Mouse (Mus musculus) retina, adult 2 months (tissue): ENCODE data around the gene Mfn2.
A peak's percentile ranks its signal among the peaks of the same experiment; 100 is the strongest.

Source experiments
- DNase-seq: peaks from one replicate; pipeline ENCODE4 v3.0.0-alpha.2; 2012; ENCODE audit warnings: low read depth, low spot score

Mfn2 gene

GRCm38 (mm10) chr4:147904313-147905089 lies at the start of gene Mfn2:
Gene Mfn2 (minus strand): TSS chr4:147904704.
- peak; percentile 83 for DNase-seq

GRCm38 (mm10) chr4:147953590-147953989 lies 49.1 kb upstream of the Mfn2 start:
- DNase-seq = peak; percentile 22

DNA sequence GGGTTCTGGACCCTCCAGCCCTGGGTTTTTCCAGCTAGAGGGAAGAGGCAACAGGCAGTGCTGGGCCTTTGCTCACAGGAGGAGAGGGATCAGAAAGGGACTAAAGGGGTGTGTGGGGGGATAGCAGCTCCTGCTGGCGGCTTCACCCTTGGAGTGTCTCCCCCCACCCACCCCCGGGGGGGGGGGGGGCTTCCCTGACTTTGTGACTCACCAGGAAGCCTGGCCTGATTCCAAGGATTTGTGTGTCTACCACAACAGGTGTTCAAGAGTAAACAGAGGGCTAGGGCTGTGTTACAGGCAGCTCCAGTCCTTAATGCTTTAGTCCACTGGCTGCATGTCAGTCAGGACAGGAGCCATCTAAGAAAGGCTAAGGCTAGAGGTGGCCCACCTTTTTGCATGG lies 43.0 kb upstream of the Mfn2 start:
- no peak for DNase-seq

DNA sequence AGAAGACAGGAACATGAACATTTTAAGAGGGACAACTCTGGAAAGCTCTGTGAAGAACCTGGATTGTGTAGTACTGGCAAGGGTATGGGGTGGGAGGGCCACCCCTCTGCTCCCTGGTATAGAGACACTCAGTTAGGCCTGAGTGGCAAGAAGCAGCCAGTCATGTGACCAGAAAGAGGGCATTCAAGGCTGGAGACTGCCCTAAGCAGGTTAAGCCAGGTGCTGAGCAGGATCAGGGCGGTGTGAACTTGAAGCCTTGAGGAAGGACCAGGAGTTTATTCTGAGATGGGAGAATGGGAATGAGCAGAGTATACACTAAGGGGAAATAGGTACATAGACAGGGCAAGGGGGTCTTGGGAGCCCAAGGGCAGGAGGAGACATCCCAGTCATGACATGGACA lies 38.5 kb upstream of the Mfn2 start:
- no peak for DNase-seq

DNA sequence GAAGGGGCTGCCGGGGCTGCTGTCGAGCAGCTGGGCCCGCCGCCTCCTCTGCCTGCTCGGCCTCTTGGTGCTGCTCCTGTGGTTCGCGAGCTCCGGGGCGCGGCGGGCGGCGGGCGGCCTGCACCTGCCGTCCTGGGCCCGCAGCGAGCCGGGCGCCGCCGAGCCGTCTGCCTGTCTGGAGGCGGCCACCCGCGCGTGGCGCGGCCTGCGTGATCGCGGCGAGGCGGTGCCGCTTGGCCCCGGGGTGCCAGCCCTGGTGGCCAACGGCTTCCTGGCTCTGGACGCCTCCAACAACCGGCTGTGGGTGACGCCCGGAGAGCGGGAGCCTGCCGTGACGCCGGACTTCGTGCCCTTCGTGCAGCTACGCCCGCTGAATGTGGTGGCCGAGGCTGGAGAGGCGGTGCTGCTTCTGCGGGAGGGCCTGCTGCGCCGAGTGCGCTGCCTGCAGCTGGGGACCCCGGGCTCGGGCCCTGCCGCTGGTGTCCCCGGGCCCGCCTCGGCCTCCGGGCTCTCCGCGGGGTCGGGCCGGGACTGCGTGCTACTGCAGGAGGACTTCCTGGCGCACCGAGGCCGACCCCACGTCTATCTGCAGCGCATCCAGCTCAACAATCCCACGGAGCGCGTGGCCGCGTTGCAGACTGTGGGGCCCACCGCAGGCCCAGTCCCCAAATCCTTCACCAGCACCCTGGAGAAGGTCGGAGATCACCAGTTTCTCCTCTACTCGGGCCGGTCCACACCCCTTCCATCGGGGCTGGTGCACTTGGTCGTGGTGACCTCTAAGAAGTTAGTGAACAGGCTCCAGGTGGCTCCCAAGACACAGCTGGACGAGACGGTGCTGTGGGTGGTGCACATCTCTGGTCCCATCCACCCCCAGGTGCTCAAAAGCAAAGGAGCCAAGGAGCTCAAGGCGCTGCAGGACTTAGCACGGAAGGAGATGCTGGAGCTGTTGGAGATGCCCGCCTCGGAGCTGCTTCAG lies 36.8 kb upstream of the Mfn2 start:
- DNase-seq = no peak

DNA sequence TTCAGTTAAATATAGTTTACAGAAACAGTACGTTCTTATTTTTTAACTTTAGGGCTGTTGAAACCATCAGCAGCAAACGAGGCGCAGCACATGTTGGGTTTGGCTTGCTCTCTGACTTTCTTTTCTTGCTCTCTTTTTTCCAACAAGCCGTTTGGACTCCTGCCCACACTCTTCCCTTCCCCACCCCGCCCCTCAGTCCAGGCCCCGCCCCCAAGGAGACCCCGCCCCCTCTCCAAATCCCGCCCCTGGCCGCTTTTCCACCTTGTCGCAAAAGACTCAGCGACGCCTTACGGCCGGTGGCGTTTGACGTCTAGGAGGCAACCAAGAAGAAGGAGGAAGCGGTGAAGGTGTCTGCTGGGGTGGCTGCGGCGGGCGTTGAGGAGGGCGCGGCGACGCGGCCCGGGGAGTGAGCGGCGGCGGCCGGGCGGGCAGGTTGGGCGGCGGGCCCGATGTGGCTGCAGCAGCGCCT lies 36.1 kb upstream of the Mfn2 start, which contains the start of gene 2510039O18Rik:
TSS of gene 2510039O18Rik (plus strand) at position 320 of the 469 bp plus-strand sequence.
- DNase-seq = peak; percentile 77

DNA sequence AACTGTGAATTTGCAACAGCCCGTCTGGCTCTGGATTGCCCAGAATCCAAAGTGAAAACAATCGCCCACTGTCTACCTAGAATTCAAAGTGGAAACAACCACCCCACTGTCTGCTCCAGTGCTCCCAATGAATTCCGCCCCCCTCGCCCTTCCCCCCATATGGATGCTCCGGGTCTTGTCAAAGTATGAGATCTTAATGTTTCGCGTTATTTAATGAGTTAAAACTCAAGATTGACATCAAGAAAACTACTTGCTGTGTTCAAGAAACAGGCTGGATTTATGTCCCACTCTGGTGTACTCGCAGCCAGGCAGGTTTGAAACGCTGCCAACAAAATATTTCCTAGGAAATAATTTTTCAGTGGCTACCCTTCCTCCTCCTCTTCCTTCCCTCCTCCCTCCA lies 35.6 kb upstream of the Mfn2 start:
- no peak for DNase-seq

DNA sequence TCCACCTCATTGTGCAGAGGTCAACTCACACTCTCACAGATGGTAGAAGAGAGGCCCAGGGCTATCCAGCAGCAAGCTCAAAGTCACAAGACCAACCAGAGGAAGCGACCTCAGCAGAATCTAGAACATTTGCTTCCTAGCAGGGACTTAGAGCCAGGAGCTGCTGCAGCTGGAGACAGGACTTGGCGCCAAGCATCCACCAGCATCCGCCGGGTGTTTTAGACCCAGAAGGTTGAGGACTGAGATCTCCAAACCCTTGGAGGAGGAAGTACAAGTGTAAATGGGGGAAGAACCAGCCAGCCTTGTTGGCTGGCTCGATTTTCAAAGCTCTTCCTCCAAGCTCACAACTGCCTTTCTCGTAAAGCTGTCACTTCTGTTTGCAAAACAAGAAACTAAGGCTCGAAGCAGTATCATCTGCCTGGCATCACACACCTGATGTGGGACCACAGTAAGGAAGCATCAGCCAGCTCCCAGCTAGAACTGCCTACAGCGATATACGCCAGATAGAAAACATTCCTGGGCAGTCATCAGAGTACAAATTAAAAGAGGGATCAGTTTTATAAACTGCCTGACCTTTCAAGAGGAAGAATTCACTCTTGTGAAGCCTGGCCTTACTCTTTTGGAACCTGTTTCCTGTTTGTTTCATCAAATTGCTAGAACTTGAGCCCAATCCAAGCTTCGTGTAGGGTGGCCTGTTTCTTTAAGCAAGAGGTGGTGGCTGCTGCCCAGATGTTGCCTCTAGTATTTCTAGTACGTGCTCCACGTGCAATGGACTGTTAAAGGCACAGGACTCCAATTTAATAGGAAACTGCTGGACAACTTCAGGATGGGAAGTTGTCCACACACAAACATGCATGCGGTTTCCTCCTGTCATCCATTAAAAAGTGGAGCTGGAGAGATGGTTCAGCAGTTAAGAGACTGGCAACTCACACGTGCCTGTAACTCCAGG lies 33.9 kb upstream of the Mfn2 start:
- no peak for DNase-seq

DNA sequence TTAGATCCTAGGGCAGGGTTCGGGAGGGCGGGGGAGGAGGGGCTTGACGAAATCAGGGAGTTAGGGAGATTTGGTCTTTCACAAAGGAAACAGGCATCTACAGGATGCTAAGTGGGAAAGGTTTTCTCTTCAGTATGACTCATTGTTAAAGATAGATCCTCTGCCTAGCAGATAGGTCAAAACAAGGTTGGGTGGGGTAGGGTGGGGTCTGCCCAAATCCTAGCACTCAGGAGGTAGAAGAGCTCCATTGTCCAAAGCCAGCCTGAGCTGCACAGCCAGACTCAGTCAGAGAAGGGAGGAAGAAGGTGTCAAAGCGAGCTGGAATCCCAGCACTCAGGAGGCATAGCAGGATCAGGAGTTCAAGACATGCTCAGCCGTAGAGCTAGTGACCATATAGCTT lies 33.0 kb upstream of the Mfn2 start:
- no peak for DNase-seq

DNA sequence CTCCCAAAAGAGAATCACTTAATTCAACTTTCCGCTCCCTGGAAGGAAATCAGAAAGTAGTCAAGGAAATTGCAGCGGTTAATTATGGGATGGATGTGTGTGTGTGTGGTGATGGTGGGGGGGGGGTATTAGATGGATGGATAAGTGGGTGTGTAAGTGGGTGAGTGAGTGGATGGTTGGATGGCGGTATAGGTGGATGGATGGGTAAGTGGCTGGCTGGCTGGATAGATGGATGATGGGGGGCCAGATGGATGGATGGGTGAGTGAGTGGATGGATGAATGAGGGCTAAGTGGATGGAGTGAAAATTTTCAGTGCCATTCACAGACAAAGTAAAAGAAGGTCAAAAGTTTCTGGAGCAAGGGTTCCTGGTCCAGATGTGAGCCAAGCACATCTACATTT lies 32.5 kb upstream of the Mfn2 start:
- no peak for DNase-seq

- no peak for DNase-seq
Observed at GRCm38 (mm10) chr4:147936331-147936954, 31.9 kb upstream of the Mfn2 start, which contains the start of gene Plod1. Gene Plod1 (minus strand): TSS chr4:147936767.

- DNase-seq = no peak
Observed at GRCm38 (mm10) chr4:147935904-147936303, 31.4 kb upstream of the Mfn2 start.

DNA sequence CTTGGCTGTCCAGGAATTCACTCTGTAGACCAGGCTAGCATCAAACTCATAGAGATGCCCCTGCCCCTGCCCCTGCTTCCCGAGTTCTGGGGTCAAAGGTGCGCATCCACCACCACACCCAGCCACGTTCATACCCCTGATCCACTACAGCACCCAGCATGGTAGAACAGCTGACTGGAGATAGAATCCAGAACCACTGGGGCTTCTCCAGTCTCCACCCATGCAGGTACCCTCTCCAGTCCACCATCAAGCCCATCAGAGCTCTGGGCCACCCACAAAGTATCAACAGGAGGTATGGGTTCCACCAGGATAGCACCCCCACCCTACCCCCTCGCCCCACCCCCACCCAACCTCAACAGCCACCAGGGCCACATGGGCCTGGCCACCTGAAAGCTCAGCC lies 30.1 kb upstream of the Mfn2 start:
- DNase-seq = no peak

- DNase-seq = no peak
Observed at GRCm38 (mm10) chr4:147934134-147934533, 29.6 kb upstream of the Mfn2 start.

GRCm38 (mm10) chr4:147930946-147931345 lies 26.4 kb upstream of the Mfn2 start:
- no peak for DNase-seq

DNA sequence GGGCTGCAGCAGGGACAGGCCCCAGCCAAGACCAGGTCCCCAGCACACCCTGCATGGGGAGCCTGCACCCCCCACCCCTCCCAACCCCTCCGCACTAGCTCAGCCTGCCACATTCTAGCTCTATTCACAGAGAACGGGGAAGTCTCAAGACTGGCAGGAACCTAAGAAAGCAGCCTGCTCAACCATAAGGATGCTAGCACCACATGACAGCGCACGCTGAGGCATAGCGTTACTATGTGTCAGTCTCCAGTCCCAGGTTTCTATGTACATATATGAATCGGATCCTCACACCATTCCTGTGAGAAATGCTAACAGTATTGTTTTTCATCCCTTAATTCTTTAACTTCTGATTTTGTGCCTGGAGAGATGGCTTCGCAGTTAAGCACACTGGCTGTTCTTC lies 24.0 kb upstream of the Mfn2 start:
- DNase-seq = no peak

GRCm38 (mm10) chr4:147928136-147928535 lies 23.6 kb upstream of the Mfn2 start:
- DNase-seq = no peak

DNA sequence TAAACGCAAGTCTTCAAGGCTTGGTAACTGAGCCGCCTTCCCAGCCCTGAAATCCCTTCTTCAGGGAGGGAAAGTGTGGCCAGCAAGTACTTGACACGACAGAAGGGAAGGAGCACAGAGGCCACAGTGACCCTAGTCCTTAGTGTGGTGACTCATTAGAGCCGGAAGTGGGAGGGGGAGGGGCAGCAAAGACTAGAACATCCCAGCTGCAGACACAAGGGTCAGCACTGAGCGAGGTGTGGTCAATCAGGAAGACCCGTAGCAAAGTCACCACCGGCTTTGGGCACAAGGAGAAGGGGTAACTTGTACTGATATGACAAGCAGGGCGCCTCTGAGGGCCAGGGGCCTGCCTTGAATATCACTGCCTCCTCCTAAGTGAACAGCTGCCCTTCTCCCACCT lies 23.2 kb upstream of the Mfn2 start:
- DNase-seq = no peak

- no peak for DNase-seq
Observed at GRCm38 (mm10) chr4:147922341-147922740, 17.8 kb upstream of the Mfn2 start.

- DNase-seq = no peak
Observed at GRCm38 (mm10) chr4:147920973-147921372, 16.5 kb upstream of the Mfn2 start.
